Mouse (Mus musculus): ENCODE results near the gene Vpreb3. TPM values are rescaled to one million over a fixed set of nuclear protein-coding genes. Genes with fewer than 3 reads are reported as not detected.

Vpreb3 gene
- polyA plus RNA-seq, 1 experiment from 2014 or later = 61.6 TPM

DNA sequence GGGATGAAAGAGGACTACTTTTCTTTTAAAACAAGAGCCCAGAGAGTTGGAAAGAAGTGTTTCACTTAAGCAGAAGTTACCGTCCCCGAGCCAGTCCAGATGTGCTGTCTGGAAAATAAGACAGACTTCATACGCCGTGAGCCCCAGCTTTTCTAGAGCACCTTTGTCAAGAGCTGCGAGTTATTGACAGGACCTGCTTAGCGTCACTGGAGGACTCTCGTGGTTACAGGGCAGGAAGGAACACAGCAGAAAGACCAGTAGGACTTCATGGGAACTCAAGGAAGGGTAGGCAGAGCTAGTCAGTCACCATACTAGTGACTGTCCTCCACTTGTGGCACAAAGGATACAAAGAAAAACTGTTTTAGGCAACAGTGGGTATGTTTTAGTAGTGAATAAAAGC lies 27.3 kb upstream of the Vpreb3 start:
- DNase-seq (no peak), ATAC-seq (no peak)
- WGBS (ENCODE audit: insufficient replicate concordance) = 82% methylated on average over 7 of the region's 7 CpGs
- H3K4me2 ChIP-seq (ENCODE audit: low read depth, low read length) = no peak overlapping the region
- no peaks in the 10 kb centered on the region for H3K9me3 ChIP-seq (ENCODE audit: low read length)
- no peaks in the 10 kb centered on the region for H3K27me3 ChIP-seq (ENCODE audit: insufficient read depth, low read length)
- TF ChIP-seq EP300 (IDR thresholded peaks at IDR 0.05; ENCODE audit: low read depth) = no peak
- TF ChIP-seq CTCF (IDR thresholded peaks at IDR 0.05; ENCODE audit: low read depth) = no peak
- peaks cover 34% of the 10 kb centered on the region for H3K36me3 ChIP-seq (replicated peaks; ENCODE audit: insufficient read depth, low read length)
- H3K4me1 ChIP-seq (ENCODE audit: insufficient read depth) = peaks cover 5% of the 10 kb centered on the region
- H3K9ac ChIP-seq (replicated peaks) = no peak overlapping the region
- no peak overlapping the region for H3K27ac ChIP-seq (ENCODE audit: low read depth)
- H3K4me3 ChIP-seq (ENCODE audit: low read depth, low read length) = no peak overlapping the region

GRCm38 (mm10) chr10:75916840-75917239 lies 26.0 kb upstream of the Vpreb3 start:
- no peak for TF ChIP-seq EP300 (IDR thresholded peaks at IDR 0.05; ENCODE audit: low read depth)
- no peak for TF ChIP-seq CTCF (IDR thresholded peaks at IDR 0.05; ENCODE audit: low read depth)
- peaks cover 22% of the 10 kb centered on the region; the same call in 1 of the 2 replicates for H3K36me3 ChIP-seq (replicated peaks; ENCODE audit: insufficient read depth, low read length)

GRCm38 (mm10) chr10:75919026-75919425 lies 23.8 kb upstream of the Vpreb3 start:
- WGBS (ENCODE audit: insufficient replicate concordance) = 84% methylated on average over 5 of the region's 5 CpGs
- no peak for ATAC-seq
- no peaks in the 10 kb centered on the region for H3K27me3 ChIP-seq (ENCODE audit: insufficient read depth, low read length)
- no peak for DNase-seq
- H3K4me1 ChIP-seq (ENCODE audit: insufficient read depth) = peaks cover 16% of the 10 kb centered on the region
- no peak overlapping the region for H3K9ac ChIP-seq (replicated peaks)
- TF ChIP-seq CTCF (IDR thresholded peaks at IDR 0.05; ENCODE audit: low read depth) = no peak
- H3K4me2 ChIP-seq (ENCODE audit: low read depth, low read length) = no peak overlapping the region
- H3K9me3 ChIP-seq (ENCODE audit: low read length) = no peaks in the 10 kb centered on the region
- no peak overlapping the region for H3K4me3 ChIP-seq (ENCODE audit: low read depth, low read length)
- H3K36me3 ChIP-seq (replicated peaks; ENCODE audit: insufficient read depth, low read length) = peaks cover 18% of the 10 kb centered on the region; the same call in 1 of the 2 replicates
- H3K27ac ChIP-seq (ENCODE audit: low read depth) = no peak overlapping the region

More at GRCm38 (mm10) chr10:75916840-75917239, 26.0 kb upstream of the Vpreb3 start:
- no peak overlapping the region for H3K4me2 ChIP-seq (ENCODE audit: low read depth, low read length)
- H3K9ac ChIP-seq (replicated peaks) = no peak overlapping the region
- H3K9me3 ChIP-seq (ENCODE audit: low read length) = no peaks in the 10 kb centered on the region
- no peak overlapping the region for H3K4me3 ChIP-seq (ENCODE audit: low read depth, low read length)
- DNase-seq (no peak), ATAC-seq (no peak)
- H3K27ac ChIP-seq (ENCODE audit: low read depth) = no peak overlapping the region
- 87% methylated on average over 8 of the region's 8 CpGs for WGBS (ENCODE audit: insufficient replicate concordance)
- H3K4me1 ChIP-seq (ENCODE audit: insufficient read depth) = peaks cover 9% of the 10 kb centered on the region
- H3K27me3 ChIP-seq (ENCODE audit: insufficient read depth, low read length) = no peaks in the 10 kb centered on the region

DNA sequence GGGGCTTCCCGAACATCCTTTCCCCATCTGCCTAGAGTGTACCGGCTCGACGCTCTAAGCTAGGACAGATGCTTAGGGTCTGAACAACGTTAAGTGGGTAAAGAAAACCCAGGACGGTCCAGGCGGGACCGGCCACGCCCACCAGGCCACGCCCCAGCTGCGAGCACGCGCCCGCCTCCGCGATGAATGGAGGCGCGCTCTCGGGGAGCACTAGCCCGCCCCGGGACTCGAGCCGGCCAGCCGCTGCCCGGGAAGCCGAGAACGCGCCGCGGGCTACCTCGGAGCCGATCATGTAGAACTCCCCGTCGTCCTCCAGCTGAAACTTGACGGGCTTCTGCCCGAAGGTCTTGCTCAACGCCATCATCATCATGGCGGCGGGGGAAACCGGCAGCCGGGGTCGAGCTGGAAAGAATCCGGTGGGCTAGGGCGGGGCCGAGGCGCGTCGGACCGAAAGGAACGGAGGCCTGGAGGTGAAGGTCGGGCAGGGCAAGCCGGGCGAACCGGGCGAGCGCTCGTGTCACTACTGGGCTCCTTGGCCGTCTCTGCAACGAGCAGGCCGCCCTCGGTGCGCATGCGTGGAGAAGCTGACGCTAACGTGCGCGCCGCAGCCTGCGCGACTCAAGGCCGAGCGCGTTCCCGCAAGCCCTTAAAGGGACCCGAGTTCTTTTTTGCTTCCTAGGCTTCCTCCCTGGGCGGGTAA lies 21.7 kb upstream of the Vpreb3 start, which contains the start of gene Smarcb1:
Gene Smarcb1 (minus strand): TSS at position 592 of the 700 bp plus-strand sequence.
- Histone ChIP-seq H3K4me3 (ENCODE audit: low read depth, low read length) (peak within 1 kb of the TSS; percentile 94), H3K4me2 (ENCODE audit: low read depth, low read length) (peak within 1 kb of the TSS; percentile 99), H3K27me3 (ENCODE audit: insufficient read depth, low read length) (no peaks in the 10 kb centered on the region), H3K9ac (replicated peaks) (peak within 1 kb of the TSS; percentile 83), H3K9me3 (ENCODE audit: low read length) (no peaks in the 10 kb centered on the region), H3K27ac (ENCODE audit: low read depth) (peak within 1 kb of the TSS; percentile 83), H3K36me3 (replicated peaks; ENCODE audit: insufficient read depth, low read length) (peaks cover 8% of the 10 kb centered on the region; the same call in 1 of the 2 replicates), H3K4me1 (ENCODE audit: insufficient read depth) (peaks cover 16% of the 10 kb centered on the region)
- WGBS (ENCODE audit: insufficient replicate concordance) = under 1% methylated on average over 76 of the region's 76 CpGs
- ATAC-seq (peak; percentile 96), DNase-seq (peak; percentile 95)
- no peak for TF ChIP-seq CTCF (IDR thresholded peaks at IDR 0.05; ENCODE audit: low read depth)
- no peak for TF ChIP-seq EP300 (IDR thresholded peaks at IDR 0.05; ENCODE audit: low read depth)

DNA sequence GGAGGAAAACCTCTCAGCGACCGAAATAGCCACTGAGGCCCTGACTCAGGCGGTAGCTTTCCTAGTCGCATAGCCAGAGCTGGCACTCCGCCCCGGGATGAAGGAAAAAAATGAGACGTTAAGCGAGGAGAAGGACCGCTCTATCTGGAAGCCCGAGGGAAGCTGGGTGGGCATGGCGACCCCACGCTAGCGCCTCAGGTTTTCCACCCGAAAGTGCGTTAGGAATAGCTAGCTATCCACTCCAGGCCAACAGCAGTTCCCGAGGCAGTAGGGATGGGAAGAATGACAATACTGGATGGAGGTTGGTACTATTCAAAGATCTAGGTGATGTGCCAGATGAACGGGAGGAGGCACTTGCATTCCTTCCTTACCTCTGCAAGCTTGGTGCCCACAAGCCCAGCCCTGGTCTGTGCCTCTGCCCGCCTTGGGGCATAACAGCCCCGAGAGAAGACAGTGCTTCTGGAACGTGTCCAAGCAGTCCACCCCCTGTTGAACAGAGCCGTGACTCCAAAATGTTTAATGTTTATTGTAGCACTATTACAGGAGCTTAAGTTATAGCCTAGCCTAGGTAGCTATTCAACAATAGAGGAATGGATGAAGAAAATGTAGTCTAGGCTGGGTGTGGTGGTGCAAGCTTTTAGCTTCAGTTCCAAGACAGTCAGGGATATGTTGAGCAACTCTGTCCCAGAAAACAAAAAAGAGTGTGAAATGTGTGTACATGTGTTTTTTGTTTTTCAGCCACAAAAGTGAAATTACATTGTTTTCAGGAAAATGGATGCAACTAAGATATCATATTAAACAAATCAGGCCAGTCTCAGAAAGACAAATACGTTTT lies 20.9 kb upstream of the Vpreb3 start:
- Histone ChIP-seq H3K36me3 (replicated peaks; ENCODE audit: insufficient read depth, low read length) (peaks cover 4% of the 10 kb centered on the region; the same call in 1 of the 2 replicates), H3K9me3 (ENCODE audit: low read length) (no peaks in the 10 kb centered on the region), H3K4me2 (ENCODE audit: low read depth, low read length) (peak overlapping the region; percentile 99), H3K27ac (ENCODE audit: low read depth) (peak overlapping the region; percentile 83), H3K27me3 (ENCODE audit: insufficient read depth, low read length) (no peaks in the 10 kb centered on the region), H3K4me3 (ENCODE audit: low read depth, low read length) (peak overlapping the region; percentile 94), H3K9ac (replicated peaks) (peak overlapping the region; percentile 83), H3K4me1 (ENCODE audit: insufficient read depth) (peaks cover 16% of the 10 kb centered on the region)
- TF ChIP-seq CTCF (IDR thresholded peaks at IDR 0.05; ENCODE audit: low read depth) (no peak), EP300 (IDR thresholded peaks at IDR 0.05; ENCODE audit: low read depth) (no peak)
- peak; percentile 24 for ATAC-seq
- peak; percentile 24 for DNase-seq
- WGBS (ENCODE audit: insufficient replicate concordance) = 5% methylated on average over 22 of the region's 22 CpGs

DNA sequence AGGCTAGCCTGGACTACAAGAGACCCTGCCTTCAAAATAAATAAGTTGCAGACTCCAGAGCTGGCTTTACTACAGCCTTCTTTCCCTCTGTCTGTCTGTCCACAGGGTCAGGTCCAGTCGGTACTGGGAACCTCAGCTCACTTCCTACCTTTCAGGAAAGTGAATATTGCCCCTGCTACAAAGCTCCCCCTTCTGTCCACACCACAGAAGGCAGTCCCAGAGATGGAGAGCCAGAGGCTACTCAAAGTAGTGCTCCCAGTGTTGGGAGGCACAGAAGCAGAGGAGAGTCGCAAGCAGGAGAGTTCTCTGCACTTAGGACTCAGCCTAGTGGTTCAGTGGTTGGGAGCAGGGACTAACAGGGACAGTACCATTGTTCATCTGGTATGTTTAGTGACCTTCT lies 18.5 kb upstream of the Vpreb3 start:
- Histone ChIP-seq H3K4me3 (ENCODE audit: low read depth, low read length) (no peak overlapping the region), H3K9me3 (ENCODE audit: low read length) (no peaks in the 10 kb centered on the region), H3K27me3 (ENCODE audit: insufficient read depth, low read length) (0 out of 2 replicates have a peak, but pooled peaks cover 2% of the 10 kb centered on the region), H3K9ac (replicated peaks) (no peak overlapping the region), H3K36me3 (replicated peaks; ENCODE audit: insufficient read depth, low read length) (no peaks in the 10 kb centered on the region), H3K27ac (ENCODE audit: low read depth) (no peak overlapping the region), H3K4me2 (ENCODE audit: low read depth, low read length) (no peak overlapping the region), H3K4me1 (ENCODE audit: insufficient read depth) (peaks cover 16% of the 10 kb centered on the region)
- ATAC-seq (no peak), DNase-seq (no peak)
- 54% methylated on average over 2 of the region's 2 CpGs for WGBS (ENCODE audit: insufficient replicate concordance)
- TF ChIP-seq CTCF (IDR thresholded peaks at IDR 0.05; ENCODE audit: low read depth) = peak; percentile 58
- TF ChIP-seq EP300 (IDR thresholded peaks at IDR 0.05; ENCODE audit: low read depth) = no peak

Measured in liver, postnatal 0 days (tissue).